Mouse (Mus musculus): ENCODE results near the gene Camk1d.

- TF ChIP-seq POLR2A (IDR thresholded peaks at IDR 0.05; ENCODE audit: low read depth, low read length) = no peak
- TF ChIP-seq CTCF (IDR thresholded peaks at IDR 0.05; ENCODE audit: extremely low read depth, insufficient read length, insufficient replicate concordance, low read depth, low read length) = no peak
Measured at GRCm38 (mm10) chr2:5458671-5459235, 255.6 kb downstream of the Camk1d start.

Measured in small intestine, adult 2 months (tissue).